Mouse (Mus musculus) hindbrain, embryonic 16.5 days (tissue): ENCODE results near the gene Bahcc1. TPM values are rescaled to one million over a fixed set of nuclear protein-coding genes. Genes with fewer than 3 reads are reported as not detected.

ENCODE experiments used
- ATAC-seq: fragments of 200-750 bp; cut with Nextera tagmentation; 2 replicates; pipeline ENCODE4 v1.8.0; 2017; ENCODE audit warnings: moderate TSS enrichment, moderate library complexity
- H3K27ac ChIP-seq: fragments of 300-500 bp; sonication (generic); 2 replicates; pipeline ENCODE4 v1.5.1; 2014; ENCODE audit warnings: low read depth, mild to moderate bottlenecking, control low read depth, low read length, moderate library complexity
- H3K27me3 ChIP-seq: fragments of 300-500 bp; sonication (generic); replicated peaks from 2 replicates; pipeline ENCODE4 v1.6.1; 2014; ENCODE audit warnings: low read length; ENCODE audit not compliant: control insufficient read depth, insufficient read depth
- H3K36me3 ChIP-seq: fragments of 300-500 bp; sonication (generic); 2 replicates; pipeline ENCODE4 v1.6.1; 2014; ENCODE audit warnings: mild to moderate bottlenecking, low read length, moderate library complexity, mixed read lengths; ENCODE audit not compliant: control insufficient read depth, insufficient read depth
- H3K4me1 ChIP-seq: fragments of 300-500 bp; sonication (generic); 2 replicates; pipeline ENCODE4 v1.6.1; 2014; ENCODE audit warnings: low read depth, low read length; ENCODE audit not compliant: control insufficient read depth, insufficient read depth
- H3K4me2 ChIP-seq: fragments of 300-500 bp; sonication (generic); 2 replicates; pipeline ENCODE4 v1.6.1; 2014; ENCODE audit warnings: mild to moderate bottlenecking, low read length, control low read depth, moderate library complexity
- H3K4me3 ChIP-seq: fragments of 300-500 bp; sonication (generic); 2 replicates; pipeline ENCODE4 v1.5.1; 2014; ENCODE audit warnings: mild to moderate bottlenecking, low read length, control low read depth, moderate library complexity
- H3K9ac ChIP-seq: fragments of 300-500 bp; sonication (generic); 2 replicates; pipeline ENCODE4 v1.6.1; 2014; ENCODE audit warnings: low read depth, mild to moderate bottlenecking, control low read depth, low read length, moderate library complexity
- H3K9me3 ChIP-seq: fragments of 300-500 bp; sonication (generic); 2 replicates; pipeline ENCODE4 v1.6.1; 2014; ENCODE audit warnings: mild to moderate bottlenecking, low read length, moderate library complexity; ENCODE audit not compliant: control insufficient read depth
- WGBS: fragments of 180-500 bp; shearing (Covaris S2); extraction: QIAGEN DNeasy Blood & Tissue Kit; methylation state at CpG from one replicate; pipeline ENCODE4 v1.1.7; 2014; 5-methylcytosine and 5-hydroxymethylcytosine counted together
- polyA plus RNA-seq: library from polyadenylated mRNA; unstranded; fragments of >200 nt; fragmentation: Nextera tagmentation; extraction: Ambion mirVana; gene quantifications from 2 replicates; pipeline ENCODE4 v1.2.1, GENCODE M21; 2015

Bahcc1 gene
- polyA plus RNA-seq, 1 experiment from 2014 or later, result 7.8 TPM

DNA sequence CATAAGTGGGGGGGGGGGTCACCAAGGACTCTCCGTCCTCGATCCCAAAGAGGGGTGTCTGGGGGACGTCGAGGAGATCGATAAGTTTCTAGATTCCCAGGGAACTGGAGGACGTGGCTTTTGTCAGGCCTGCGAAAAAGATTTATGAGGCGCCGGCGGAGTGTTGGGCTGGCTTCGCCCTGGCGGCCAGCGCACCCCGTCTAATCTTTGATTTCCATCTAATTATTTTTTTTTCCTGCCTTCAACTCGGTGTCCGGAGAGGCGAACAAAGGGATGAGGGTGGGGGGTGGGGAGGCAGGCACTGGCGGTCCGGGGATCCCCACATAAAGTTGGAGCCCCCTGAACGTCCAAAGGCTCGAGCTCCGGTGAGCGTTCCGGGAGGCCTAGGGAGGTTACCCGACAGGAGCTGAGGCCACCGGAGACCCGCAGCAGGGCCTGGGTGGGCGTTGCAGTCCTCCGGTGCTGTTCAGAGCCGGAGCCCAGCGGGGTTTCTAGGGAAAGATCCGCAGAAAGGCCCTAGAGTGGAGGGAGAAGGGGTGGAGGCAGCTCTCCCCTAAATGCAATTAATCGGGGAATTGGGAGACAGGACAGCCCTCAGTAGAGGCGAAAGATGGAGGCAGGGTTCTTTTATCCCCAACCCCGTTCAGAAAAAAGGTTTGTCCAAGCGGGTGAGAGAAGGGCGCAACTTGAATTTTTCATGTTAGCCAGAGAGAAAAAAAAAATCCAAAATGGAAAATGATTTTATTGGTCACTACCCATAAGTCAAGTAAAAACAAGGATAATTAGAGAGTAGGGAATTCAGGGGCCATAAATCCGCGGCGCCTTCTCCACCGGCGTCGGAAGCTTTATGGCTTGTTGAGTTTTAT lies 45.3 kb upstream of the Bahcc1 start:
- WGBS, result under 1% methylated on average over 43 of the region's 43 CpGs
- Histone ChIP-seq H3K4me3 (peak overlapping the region; percentile 77), H3K9ac (peak overlapping the region; percentile 89), H3K27ac (peak overlapping the region; percentile 96), H3K4me2 (peak overlapping the region; percentile 95), H3K27me3 (no peaks in the 10 kb centered on the region), H3K36me3 (no peaks in the 10 kb centered on the region), H3K9me3 (no peaks in the 10 kb centered on the region), H3K4me1 (peaks cover 49% of the 10 kb centered on the region)
- ATAC-seq, result no peak

DNA sequence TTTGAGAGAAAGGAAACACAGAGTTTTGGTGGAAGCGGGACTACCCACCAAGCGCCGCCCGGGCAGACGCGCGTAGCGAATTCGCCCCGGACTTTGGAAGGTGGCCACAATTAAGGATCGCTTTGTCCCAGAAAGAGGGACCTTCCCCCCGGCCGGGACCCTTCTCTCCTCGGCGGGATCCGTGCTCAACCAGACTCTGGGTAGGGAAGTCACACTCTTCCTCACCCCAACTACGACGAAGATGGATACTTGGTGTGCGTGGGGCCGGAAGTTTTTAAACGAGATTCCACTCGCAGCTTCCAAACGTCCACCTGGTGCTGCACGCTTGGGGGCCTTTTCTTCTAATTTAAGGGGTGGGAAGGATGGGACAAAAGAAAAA lies 44.7 kb upstream of the Bahcc1 start:
- no peaks in the 10 kb centered on the region for H3K36me3 ChIP-seq
- H3K9me3 ChIP-seq, result no peaks in the 10 kb centered on the region
- H3K9ac ChIP-seq, result peak overlapping the region; percentile 89
- H3K4me1 ChIP-seq, result peaks cover 46% of the 10 kb centered on the region
- peak overlapping the region; percentile 96 for H3K27ac ChIP-seq
- H3K27me3 ChIP-seq, result no peaks in the 10 kb centered on the region
- H3K4me3 ChIP-seq, result peak overlapping the region; percentile 77
- peak overlapping the region; percentile 95 for H3K4me2 ChIP-seq
- under 1% methylated on average over 23 of the region's 24 CpGs for WGBS
- ATAC-seq, result no peak

DNA sequence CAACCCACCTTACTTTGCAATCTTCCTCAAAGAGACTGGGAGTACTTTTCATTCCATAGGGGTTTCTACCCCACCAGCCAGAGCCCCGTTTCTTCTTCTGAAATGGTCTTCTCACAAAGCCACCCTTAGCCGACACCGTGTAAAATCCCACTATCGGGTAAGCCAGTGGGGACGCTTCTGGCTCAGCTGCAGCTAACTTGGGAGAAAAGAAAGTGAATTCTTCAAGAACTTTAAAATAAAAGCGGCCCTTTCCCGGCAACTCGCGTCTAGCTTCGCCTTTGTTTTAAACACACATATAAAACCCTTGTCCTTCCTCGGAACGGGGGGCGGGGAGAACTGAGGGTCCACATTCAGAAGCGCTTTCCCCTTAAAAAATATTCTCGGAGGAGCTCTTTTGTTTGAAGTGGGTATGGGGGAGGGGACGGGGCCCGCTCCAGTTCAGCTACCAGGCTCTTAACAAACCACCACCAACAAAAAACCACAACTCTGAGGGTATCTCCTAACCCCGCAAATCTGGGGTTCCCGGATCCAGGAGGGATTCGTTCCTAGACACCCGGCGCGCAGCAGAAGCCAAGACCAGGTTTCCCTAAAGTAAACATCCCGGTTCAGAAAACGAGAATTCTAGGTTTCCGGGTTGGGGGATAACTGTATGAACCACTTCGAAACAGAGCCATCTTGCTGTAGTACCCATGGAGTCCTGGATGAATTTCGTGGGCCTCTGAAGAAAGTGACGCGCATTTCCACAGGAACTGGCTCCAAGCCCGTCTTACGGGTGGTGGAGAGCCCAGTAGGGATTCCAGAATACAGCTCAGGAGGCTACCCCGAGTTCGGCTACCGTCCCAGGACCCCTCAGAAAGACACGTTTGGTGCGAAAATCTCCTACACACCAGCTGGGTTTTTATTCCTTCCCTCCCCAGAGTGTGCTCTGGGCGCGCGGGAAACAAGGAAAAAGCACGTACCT lies 44.0 kb upstream of the Bahcc1 start:
- H3K4me3 ChIP-seq, result peak overlapping the region; percentile 77
- peaks cover 39% of the 10 kb centered on the region for H3K4me1 ChIP-seq
- H3K9me3 ChIP-seq, result no peaks in the 10 kb centered on the region
- H3K36me3 ChIP-seq, result no peaks in the 10 kb centered on the region
- ATAC-seq, result no peak
- no peaks in the 10 kb centered on the region for H3K27me3 ChIP-seq
- WGBS, result under 1% methylated on average over 41 of the region's 41 CpGs
- H3K27ac ChIP-seq, result peak overlapping the region; percentile 96
- peak overlapping the region; percentile 95 for H3K4me2 ChIP-seq
- H3K9ac ChIP-seq, result peak overlapping the region; percentile 89

- ATAC-seq, result peak; percentile 97
- Histone ChIP-seq H3K36me3 (no peaks in the 10 kb centered on the region), H3K9me3 (no peaks in the 10 kb centered on the region), H3K9ac (peak overlapping the region; percentile 89), H3K27me3 (no peaks in the 10 kb centered on the region), H3K27ac (peak overlapping the region; percentile 96), H3K4me2 (peak overlapping the region; percentile 95), H3K4me1 (peaks cover 30% of the 10 kb centered on the region), H3K4me3 (peak overlapping the region; percentile 77)
- 1% methylated on average over 58 of the region's 68 CpGs for WGBS
Observed at GRCm38 (mm10) chr11:120189459-120190312, 43.1 kb upstream of the Bahcc1 start.

DNA sequence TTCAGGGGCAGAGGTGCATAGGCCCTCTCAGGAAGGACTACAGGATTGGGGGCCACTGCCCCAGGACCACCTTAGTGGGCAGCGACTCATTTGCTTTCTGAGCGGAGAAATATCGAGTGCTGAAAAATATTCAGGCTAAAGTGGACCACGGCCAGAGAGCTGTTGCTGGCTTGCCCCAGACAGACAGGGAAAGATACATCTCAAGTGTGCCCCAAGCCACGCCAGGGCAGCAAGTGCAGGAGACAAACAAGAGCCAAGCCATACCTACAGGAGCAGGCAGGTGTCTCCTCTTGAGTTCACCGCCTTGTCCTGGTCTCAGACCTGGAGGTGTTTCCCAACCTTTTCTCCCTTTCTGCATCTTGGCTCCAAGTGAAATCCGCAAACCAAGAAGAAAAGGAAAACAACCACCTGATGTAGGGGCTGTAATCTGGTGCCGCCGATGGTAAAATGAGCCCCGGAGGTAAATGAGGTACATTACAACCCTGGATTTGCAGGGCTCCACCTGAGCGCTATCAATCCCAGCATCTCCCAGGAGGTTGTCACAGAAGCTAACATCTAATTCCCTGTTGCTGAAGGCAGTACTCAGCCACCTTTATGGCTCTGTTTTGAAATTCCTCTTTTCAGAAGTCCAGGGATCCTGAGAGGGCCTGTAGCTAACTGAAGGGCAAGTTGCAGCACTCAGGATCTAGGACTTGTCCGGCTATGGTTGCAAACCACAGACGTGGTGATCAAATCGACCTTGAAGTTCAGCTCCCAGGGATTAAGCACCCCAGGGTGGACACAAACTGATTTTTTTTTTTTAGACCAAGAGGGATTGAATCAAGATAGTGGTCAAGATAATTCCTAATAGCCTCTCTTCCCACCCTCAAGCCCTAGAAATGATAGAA lies 42.0 kb upstream of the Bahcc1 start:
- no peak for ATAC-seq
- peak overlapping the region; percentile 95 for H3K4me2 ChIP-seq
- peak overlapping the region; percentile 77; the same call in 1 of the 2 replicates for H3K4me3 ChIP-seq
- WGBS, result 38% methylated on average over 14 of the region's 14 CpGs
- no peaks in the 10 kb centered on the region for H3K27me3 ChIP-seq
- no peaks in the 10 kb centered on the region for H3K9me3 ChIP-seq
- peaks cover 19% of the 10 kb centered on the region for H3K4me1 ChIP-seq
- peak overlapping the region; percentile 60; the same call in 1 of the 2 replicates for H3K9ac ChIP-seq
- peak overlapping the region; percentile 31 for H3K27ac ChIP-seq
- no peaks in the 10 kb centered on the region for H3K36me3 ChIP-seq

GRCm38 (mm10) chr11:120198831-120199230 lies 33.9 kb upstream of the Bahcc1 start:
- Histone ChIP-seq H3K9me3 (no peaks in the 10 kb centered on the region), H3K36me3 (no peaks in the 10 kb centered on the region), H3K27me3 (no peaks in the 10 kb centered on the region), H3K9ac (no peak overlapping the region), H3K4me1 (no peaks in the 10 kb centered on the region), H3K4me2 (no peak overlapping the region), H3K4me3 (no peak overlapping the region), H3K27ac (no peak overlapping the region; the same call in 1 of the 2 replicates)
- 33% methylated on average over 13 of the region's 13 CpGs for WGBS
- no peak for ATAC-seq

DNA sequence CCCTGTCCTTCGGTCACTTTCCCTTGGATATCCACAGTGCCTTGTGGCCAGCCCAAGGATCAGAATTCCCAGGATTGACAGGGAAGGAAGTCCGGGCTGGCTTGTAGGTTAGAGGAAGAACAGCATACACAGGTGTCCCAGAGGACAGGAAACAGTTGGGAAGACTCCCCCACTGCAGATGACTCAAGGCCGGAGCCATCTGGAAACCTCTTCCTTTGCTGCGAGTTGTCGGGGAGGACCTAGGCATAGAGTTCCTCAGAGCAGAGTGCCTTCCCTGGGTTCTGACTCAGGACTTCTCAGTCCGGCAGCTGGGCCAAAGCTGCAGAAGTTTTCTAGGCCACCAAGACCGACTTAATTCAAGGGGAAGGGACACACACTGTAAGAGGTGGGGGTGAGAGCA lies 33.0 kb upstream of the Bahcc1 start:
- H3K27ac ChIP-seq, result no peak overlapping the region
- no peaks in the 10 kb centered on the region for H3K27me3 ChIP-seq
- no peak for ATAC-seq
- H3K36me3 ChIP-seq, result no peaks in the 10 kb centered on the region
- 77% methylated on average over 7 of the region's 7 CpGs for WGBS
- no peaks in the 10 kb centered on the region for H3K9me3 ChIP-seq
- H3K4me3 ChIP-seq, result no peak overlapping the region
- no peaks in the 10 kb centered on the region for H3K4me1 ChIP-seq
- no peak overlapping the region for H3K4me2 ChIP-seq
- H3K9ac ChIP-seq, result no peak overlapping the region

DNA sequence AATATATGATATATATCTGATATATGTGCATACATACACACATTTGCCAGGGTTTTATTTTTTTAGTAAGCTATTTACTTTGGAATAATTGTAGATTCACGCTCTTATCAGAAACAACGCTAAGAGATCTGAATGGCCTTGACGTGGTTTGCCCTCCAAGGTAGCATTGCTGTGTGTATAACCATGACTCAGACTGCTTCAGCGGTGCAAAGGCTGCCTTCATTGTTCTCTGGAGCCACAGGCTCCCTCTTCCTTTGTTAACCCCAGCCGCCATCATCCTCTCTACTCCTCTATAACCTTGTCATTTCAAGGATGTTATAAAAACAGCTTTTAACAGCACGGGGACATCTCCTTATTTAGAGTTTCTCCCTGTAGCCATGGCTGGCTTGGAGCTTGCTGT lies 32.1 kb upstream of the Bahcc1 start:
- H3K4me1 ChIP-seq, result no peaks in the 10 kb centered on the region
- no peak overlapping the region for H3K9ac ChIP-seq
- H3K36me3 ChIP-seq, result no peaks in the 10 kb centered on the region
- WGBS, result 62% methylated on average over 6 of the region's 6 CpGs
- H3K4me3 ChIP-seq, result no peak overlapping the region
- no peak overlapping the region for H3K27ac ChIP-seq
- ATAC-seq, result no peak
- H3K27me3 ChIP-seq, result no peaks in the 10 kb centered on the region
- no peak overlapping the region for H3K4me2 ChIP-seq
- no peaks in the 10 kb centered on the region for H3K9me3 ChIP-seq
